Mouse (Mus musculus) activated CD4-positive, CD25-positive, alpha-beta regulatory T cell (primary cell): ENCODE results near the gene Mmp21. TPM values are rescaled to one million over a fixed set of nuclear protein-coding genes. Genes with fewer than 3 reads are reported as not detected.

Source experiments
- polyA plus RNA-seq, 2 experiments: library from polyadenylated mRNA; unstranded; fragments of 100-300 nt; shearing (Covaris generic); gene quantifications; one replicate each; pipeline ENCODE4 v1.2.1; 2017

The Mmp21 gene
- under 1 TPM; 0.06 to 0.14 TPM for polyA plus RNA-seq

GRCm38 (mm10) chr7:133679961-133680360 is at the start of gene Mmp21:
Gene Mmp21, minus strand, starts transcription at chr7:133680061.

GRCm38 (mm10) chr7:133637361-133638305 is 42.2 kb downstream of the Mmp21 start, which contains the start of gene Edrf1:
Gene Edrf1, plus strand, starts transcription at chr7:133637543.

Other genes starting within 250 kb of the Mmp21 start
- not detected for gene Tex36, start 77.9 kb downstream of the Mmp21 start, polyA plus RNA-seq
- gene Edrf1, start 42.5 kb downstream of the Mmp21 start, polyA plus RNA-seq = 10 to 100 TPM; 23.7 to 26.8 TPM
- gene Bccip, start 29.3 kb upstream of the Mmp21 start, polyA plus RNA-seq = 100 to 1,000 TPM; 149 to 196 TPM
- gene Uros, start 30.0 kb upstream of the Mmp21 start, polyA plus RNA-seq = 10 to 100 TPM; 22.2 to 33.5 TPM
- under 1 TPM in 1 of 2 experiments, not detected in 1; 0.88 TPM for gene Fank1, start 96.8 kb upstream of the Mmp21 start, polyA plus RNA-seq
- 10 to 100 TPM; 21.2 to 24.9 TPM for gene Dhx32, start 102.7 kb upstream of the Mmp21 start, polyA plus RNA-seq